Mouse (Mus musculus): ENCODE measurements around the gene Myh7. TPM values are rescaled to one million over a fixed set of nuclear protein-coding genes. Genes with fewer than 3 reads are reported as not detected.

Myh7 gene
- total and polyA plus RNA-seq, 3 experiments, result 0.08 TPM; not detected in 2

- no peaks in the 10 kb centered on the region for H3K9me3 ChIP-seq (replicated peaks; ENCODE audit: low read length)
- H3K36me3 ChIP-seq (replicated peaks in 1 of 2; ENCODE audit: control insufficient read depth in 1 of 2, insufficient read depth in 1 of 2, low read length in 1 of 2), result no peaks in the 10 kb centered on the region
- TF ChIP-seq TCF12 (IDR thresholded peaks at IDR 0.05; ENCODE audit: low read depth, low read length) (no peak), RAD21 (IDR thresholded peaks at IDR 0.05; ENCODE audit: low read depth, low read length) (no peak), RCOR1 (conservative IDR thresholded peaks at IDR 0.05; ENCODE audit: low read depth, low read length) (no peak), HCFC1 (IDR thresholded peaks at IDR 0.05; ENCODE audit: low read depth, low read length) (no peak), BHLHE40 (IDR thresholded peaks at IDR 0.05; ENCODE audit: low read depth, low read length) (no peak), GABPA (IDR thresholded peaks at IDR 0.05; ENCODE audit: insufficient replicate concordance, low read depth, low read length) (no peak), MEF2A (IDR thresholded peaks at IDR 0.05; ENCODE audit: borderline replicate concordance, low read depth, low read length) (no peak), ZKSCAN1 (IDR thresholded peaks at IDR 0.05; ENCODE audit: borderline replicate concordance, low read depth, low read length) (no peak), SMC3 (IDR thresholded peaks at IDR 0.05; ENCODE audit: low read depth, low read length) (no peak), ETS1 (conservative IDR thresholded peaks at IDR 0.05; ENCODE audit: low read depth, low read length) (no peak), E2F4 (IDR thresholded peaks at IDR 0.05; ENCODE audit: insufficient replicate concordance, low read depth, low read length) (no peak), ZNF384 (IDR thresholded peaks at IDR 0.05; ENCODE audit: low read depth, low read length) (no peak), MAX (IDR thresholded peaks at IDR 0.05; ENCODE audit: low read length) (no peak), PAX5 (IDR thresholded peaks at IDR 0.05; ENCODE audit: low read length) (no peak), EP300 (IDR thresholded peaks at IDR 0.05; ENCODE audit: low read length) (no peak), JUND (conservative IDR thresholded peaks at IDR 0.05; ENCODE audit: low read depth, low read length) (no peak), CHD1 (IDR thresholded peaks at IDR 0.05; ENCODE audit: low read depth, low read length) (no peak), ZC3H11A (IDR thresholded peaks at IDR 0.05; ENCODE audit: low read depth, low read length) (no peak), NELFE (IDR thresholded peaks at IDR 0.05; ENCODE audit: low read depth, low read length) (no peak)
- peaks cover 51% of the 10 kb centered on the region for H3K27me3 ChIP-seq (replicated peaks)
- dilution Hi-C loops (cut with MboI; ENCODE audit: extremely low pct_ligation_motif_present, extremely low pct_unique_long_range_greater_than_20kb, low sequenced_read_pairs) (no loop called here), in situ Hi-C loops (cut with MboI; ENCODE audit: low pct_ligation_motif_present, low pct_unique_long_range_greater_than_20kb, low sequenced_read_pairs) (no loop called here)
- DNase-seq (ENCODE audit: extremely low read depth), result peak; percentile 51
- no peak overlapping the region for H3K4me2 ChIP-seq (ENCODE audit: insufficient read depth, low read depth, poor library complexity, severe bottlenecking)
- peaks cover 7 to 20% of the 10 kb centered on the region in 2 experiments for H3K4me1 ChIP-seq (ENCODE audit: control insufficient read depth in 1 of 2, insufficient read depth in 2 of 2)
- no peak overlapping the region for H3K4me3 ChIP-seq (replicated peaks in 1 of 3; ENCODE audit: low read depth in 2 of 3, low read length in 2 of 3, poor library complexity in 1 of 3)
- H3K27ac ChIP-seq (ENCODE audit: insufficient read depth, low read depth), result no peak overlapping the region
- H3K9ac ChIP-seq (ENCODE audit: insufficient read depth, low read depth), result no peak overlapping the region
- no peaks in the 10 kb centered on the region for H3K79me2 ChIP-seq (replicated peaks; ENCODE audit: control insufficient read depth, extremely low read depth, insufficient read depth, poor library complexity, severe bottlenecking)
Observed at GRCm38 (mm10) chr14:54945975-54946704, 48.3 kb downstream of the Myh7 start.

- Histone ChIP-seq H3K36me3 (replicated peaks in 1 of 2; ENCODE audit: control insufficient read depth in 1 of 2, insufficient read depth in 1 of 2, low read length in 1 of 2) (no peaks in the 10 kb centered on the region), H3K27me3 (replicated peaks) (peaks cover 53% of the 10 kb centered on the region), H3K4me1 (ENCODE audit: control insufficient read depth in 1 of 2, insufficient read depth in 2 of 2) (peaks cover 7 to 20% of the 10 kb centered on the region in 2 experiments), H3K4me3 (replicated peaks in 1 of 3; ENCODE audit: low read depth in 2 of 3, low read length in 2 of 3, poor library complexity in 1 of 3) (no peak overlapping the region), H3K9me3 (replicated peaks; ENCODE audit: low read length) (no peaks in the 10 kb centered on the region), H3K4me2 (ENCODE audit: insufficient read depth, low read depth, poor library complexity, severe bottlenecking) (no peak overlapping the region), H3K9ac (ENCODE audit: insufficient read depth, low read depth) (no peak overlapping the region), H3K27ac (ENCODE audit: insufficient read depth, low read depth) (no peak overlapping the region), H3K79me2 (replicated peaks; ENCODE audit: control insufficient read depth, extremely low read depth, insufficient read depth, poor library complexity, severe bottlenecking) (no peaks in the 10 kb centered on the region)
- dilution Hi-C loops (cut with MboI; ENCODE audit: extremely low pct_ligation_motif_present, extremely low pct_unique_long_range_greater_than_20kb, low sequenced_read_pairs), result no loop called here
- TF ChIP-seq MAX (IDR thresholded peaks at IDR 0.05; ENCODE audit: low read length), result no peak
- TF ChIP-seq TCF12 (IDR thresholded peaks at IDR 0.05; ENCODE audit: low read depth, low read length), result no peak
- no peak for TF ChIP-seq E2F4 (IDR thresholded peaks at IDR 0.05; ENCODE audit: insufficient replicate concordance, low read depth, low read length)
- no peak for TF ChIP-seq USF2 (conservative IDR thresholded peaks at IDR 0.05; ENCODE audit: low read depth, low read length)
- TF ChIP-seq MYC (IDR thresholded peaks at IDR 0.05; ENCODE audit: low read depth, low read length), result no peak
- no peak for TF ChIP-seq CTCF (conservative IDR thresholded peaks at IDR 0.05 in 1 of 2, IDR thresholded peaks at IDR 0.05 in 1 of 2; ENCODE audit: low read depth in 2 of 2, low read length in 2 of 2)
- TF ChIP-seq UBTF (IDR thresholded peaks at IDR 0.05; ENCODE audit: low read depth, low read length), result no peak
- no peak for TF ChIP-seq TBP (conservative IDR thresholded peaks at IDR 0.05; ENCODE audit: low read depth, low read length)
- no peak for DNase-seq (ENCODE audit: extremely low read depth)
- in situ Hi-C loops (cut with MboI; ENCODE audit: low pct_ligation_motif_present, low pct_unique_long_range_greater_than_20kb, low sequenced_read_pairs), result no loop called here
Observed at GRCm38 (mm10) chr14:54944939-54945338, 49.5 kb downstream of the Myh7 start.

All from CH12.LX (cell line).